Mouse (Mus musculus): ENCODE measurements around the gene Lama2.

Gene Lama2

GRCm38 (mm10) chr10:27384636-27385035 is 234.9 kb downstream of the Lama2 start:
- CTCF ChIA-PET: no interaction called here

- CTCF ChIA-PET: no interaction called here
These were observed 236.5 kb downstream of the Lama2 start for GRCm38 (mm10) chr10:27382887-27383609.

GRCm38 (mm10) chr10:27378286-27378685 is 241.3 kb downstream of the Lama2 start:
- CTCF ChIA-PET: no interaction called here

- CTCF ChIA-PET: no interaction called here
These were observed 275.3 kb downstream of the Lama2 start for GRCm38 (mm10) chr10:27344278-27344677.

- CTCF ChIA-PET: no interaction called here
These were observed 297.1 kb downstream of the Lama2 start for GRCm38 (mm10) chr10:27322410-27322990.

- CTCF ChIA-PET: no interaction called here
These were observed 312.1 kb downstream of the Lama2 start for GRCm38 (mm10) chr10:27307444-27307843.

- CTCF ChIA-PET: no interaction called here
These were observed 314.3 kb downstream of the Lama2 start for GRCm38 (mm10) chr10:27305301-27305700.

- CTCF ChIA-PET: no interaction called here
These were observed 334.3 kb downstream of the Lama2 start for GRCm38 (mm10) chr10:27285098-27285860.

- CTCF ChIA-PET: no interaction called here
These were observed 352.1 kb downstream of the Lama2 start for GRCm38 (mm10) chr10:27267432-27267831.

GRCm38 (mm10) chr10:27265812-27266211 is 353.7 kb downstream of the Lama2 start:
- CTCF ChIA-PET: no interaction called here

- CTCF ChIA-PET: no interaction called here
These were observed 354.8 kb downstream of the Lama2 start for GRCm38 (mm10) chr10:27264713-27265112.

GRCm38 (mm10) chr10:27249741-27250140 is 369.8 kb downstream of the Lama2 start:
- CTCF ChIA-PET: no interaction called here

- CTCF ChIA-PET: no interaction called here
These were observed 384.8 kb downstream of the Lama2 start for GRCm38 (mm10) chr10:27234755-27235154.

GRCm38 (mm10) chr10:27233577-27233976 is 386.0 kb downstream of the Lama2 start:
- CTCF ChIA-PET: no interaction called here

- CTCF ChIA-PET: no interaction called here
These were observed 395.7 kb downstream of the Lama2 start for GRCm38 (mm10) chr10:27223815-27224375.

- CTCF ChIA-PET: no interaction called here
These were observed 396.8 kb downstream of the Lama2 start for GRCm38 (mm10) chr10:27222639-27223315.

GRCm38 (mm10) chr10:27219698-27220097 is 399.9 kb downstream of the Lama2 start:
- CTCF ChIA-PET: no interaction called here

GRCm38 (mm10) chr10:27207320-27207719 is 412.2 kb downstream of the Lama2 start:
- CTCF ChIA-PET: no interaction called here

- CTCF ChIA-PET: no interaction called here
These were observed 421.1 kb downstream of the Lama2 start for GRCm38 (mm10) chr10:27198443-27198842.

GRCm38 (mm10) chr10:27193986-27194908 is 425.3 kb downstream of the Lama2 start:
- CTCF ChIA-PET: interaction anchor here (0.7 kb wide), 1 partner anchor 1284 kb away, joined by 3 read pairs; no protein-coding TSS in a partner anchor

All from spleen, embryonic (tissue).